Mouse (Mus musculus): ENCODE measurements at regions not wholly inside any gene's neighbourhood (a gene's known extent, or its start where the extent isn't known, plus 50 kb on each side); places are given as distances from the start of the nearest gene placed in this dataset.

- TF ChIP-seq POLR2A (IDR thresholded peaks at IDR 0.05; ENCODE audit: extremely low read depth, insufficient read depth, low read length): no peak
- TF ChIP-seq CTCF (IDR thresholded peaks at IDR 0.05; ENCODE audit: low read depth, low read length): no peak
Measured at GRCm38 (mm10) chr16:22719791-22720190, 62.8 kb upstream of the Dgkg start.
